Mouse (Mus musculus) erythroid progenitor cell, adult 5-6 weeks (primary cell): ENCODE results near the gene Kat5. TPM values are rescaled to one million over a fixed set of nuclear protein-coding genes. Genes with fewer than 3 reads are reported as not detected.

Experiments used
- ATAC-seq: replicated peaks from 2 replicates; pipeline ENCODE4 v1.8.0; 2016; ENCODE audit warnings: moderate number of reproducible peaks, mild to moderate bottlenecking, moderate TSS enrichment, inconsistent platforms; ENCODE audit not compliant: poor library complexity, low FRiP score, severe bottlenecking
- total RNA-seq, 2 experiments: library from RNA; stranded (forward) in 1 of 2; stranded (reverse) in 1 of 2; fragments of 150-400 nt in 1 of 2; fragments of 186-747, 209-891 nt in 1 of 2; gene quantifications; 2 replicates each; pipeline versions ENCODE4 v1.2.3 to v1.2.4; 2015 to 2017; ENCODE audit warnings: low replicate concordance in 2 of 2

Gene Kat5
- total RNA-seq, 2 experiments from 2014 or later = 29.1 to 42.8 TPM

DNA sequence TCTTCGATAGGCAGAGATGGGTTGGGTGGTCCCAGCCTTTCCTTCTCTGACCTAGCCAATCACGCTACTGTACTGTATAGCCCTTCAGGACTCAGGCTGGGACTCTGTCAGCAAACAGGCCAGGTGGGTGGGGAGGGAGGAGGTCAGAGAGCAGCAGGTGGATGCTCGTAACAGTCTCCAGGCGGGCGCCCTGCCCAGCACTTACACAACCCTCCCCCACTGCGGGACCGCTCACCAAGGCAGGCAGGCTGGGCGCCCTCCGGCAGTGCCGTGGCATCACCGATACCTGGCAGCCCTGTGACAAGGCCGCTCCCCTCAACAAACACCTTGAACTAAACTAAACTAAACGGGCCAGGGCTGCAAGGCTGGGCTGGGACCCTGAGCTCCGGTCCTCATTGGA lies 55.8 kb downstream of the Kat5 start:
- no peak for ATAC-seq

DNA sequence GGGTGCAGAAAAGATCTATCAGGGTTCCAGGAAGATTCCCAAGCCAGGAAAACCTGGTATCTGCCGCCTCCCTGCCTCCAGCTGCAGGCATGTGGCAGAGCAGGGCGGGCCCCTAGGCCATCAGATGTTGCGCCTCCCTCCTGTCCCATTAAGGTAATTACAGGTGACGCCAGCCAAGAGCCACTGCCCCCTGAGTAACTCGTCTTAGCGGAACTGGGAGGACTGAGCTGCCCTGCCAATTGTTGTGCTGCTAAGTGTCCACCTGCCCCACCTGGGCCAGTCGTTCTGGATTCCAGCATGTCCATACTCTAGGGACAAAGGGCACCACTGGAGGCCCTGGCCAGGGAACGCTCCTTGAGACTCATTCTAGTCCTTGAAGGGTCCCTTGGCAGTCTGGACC lies 56.2 kb downstream of the Kat5 start:
- ATAC-seq = no peak

Other genes starting within 250 kb of the Kat5 start
- 26.0 and 27.0 TPM in 2 replicates for gene Eif1ad, start 243.5 kb downstream of the Kat5 start, total RNA-seq (2015; ENCODE audit: low replicate concordance)
- gene Eif1ad, start 243.5 kb downstream of the Kat5 start, total RNA-seq (2017; ENCODE audit: low replicate concordance) = 33.9 and 45.0 TPM in 2 replicates
- 150 and 163 TPM in 2 replicates for gene Banf1, start 243.1 kb downstream of the Kat5 start, total RNA-seq (2015; ENCODE audit: low replicate concordance)
- gene Banf1, start 243.1 kb downstream of the Kat5 start, total RNA-seq (2017; ENCODE audit: low replicate concordance) = 29.1 and 34.9 TPM in 2 replicates
- gene Sart1, start 221.5 kb downstream of the Kat5 start, total RNA-seq (2015; ENCODE audit: low replicate concordance) = 73.4 and 90.8 TPM in 2 replicates
- gene Sart1, start 221.5 kb downstream of the Kat5 start, total RNA-seq (2017; ENCODE audit: low replicate concordance) = 62.2 and 94.3 TPM in 2 replicates
- gene Tsga10ip, start 207.7 kb downstream of the Kat5 start, total RNA-seq (2015; ENCODE audit: low replicate concordance) = not detected in 2 replicates
- gene Tsga10ip, start 207.7 kb downstream of the Kat5 start, total RNA-seq (2017; ENCODE audit: low replicate concordance) = not detected in 2 replicates
- gene Drap1, start 185.3 kb downstream of the Kat5 start, total RNA-seq (2015; ENCODE audit: low replicate concordance) = 22.3 and 31.0 TPM in 2 replicates
- 8.3 and 25.4 TPM in 2 replicates for gene Drap1, start 185.3 kb downstream of the Kat5 start, total RNA-seq (2017; ENCODE audit: low replicate concordance)
- 11.7 and 16.2 TPM in 2 replicates for gene AI837181, start 185.1 kb downstream of the Kat5 start, total RNA-seq (2015; ENCODE audit: low replicate concordance)
- 1.9 and 13.7 TPM in 2 replicates for gene AI837181, start 185.1 kb downstream of the Kat5 start, total RNA-seq (2017; ENCODE audit: low replicate concordance)
- not detected in 2 replicates for gene Fosl1, start 162.7 kb downstream of the Kat5 start, total RNA-seq (2015; ENCODE audit: low replicate concordance)
- not detected in 2 replicates for gene Fosl1, start 162.7 kb downstream of the Kat5 start, total RNA-seq (2017; ENCODE audit: low replicate concordance)
- gene Ccdc85b, start 152.3 kb downstream of the Kat5 start, total RNA-seq (2015; ENCODE audit: low replicate concordance) = not detected in 2 replicates
- 1.2 TPM in 1 of 2 replicates, not detected in the other for gene Ccdc85b, start 152.3 kb downstream of the Kat5 start, total RNA-seq (2017; ENCODE audit: low replicate concordance)
- gene Fibp, start 149.6 kb downstream of the Kat5 start, total RNA-seq (2015; ENCODE audit: low replicate concordance) = 11.5 and 21.8 TPM in 2 replicates
- 29.0 and 32.5 TPM in 2 replicates for gene Fibp, start 149.6 kb downstream of the Kat5 start, total RNA-seq (2017; ENCODE audit: low replicate concordance)
- gene Ctsw, start 141.7 kb downstream of the Kat5 start, total RNA-seq (2015; ENCODE audit: low replicate concordance) = 6.3 TPM in 1 of 2 replicates, not detected in the other
- not detected in 2 replicates for gene Ctsw, start 141.7 kb downstream of the Kat5 start, total RNA-seq (2017; ENCODE audit: low replicate concordance)
- gene Efemp2, start 136.3 kb downstream of the Kat5 start, total RNA-seq (2015; ENCODE audit: low replicate concordance) = 5.0 TPM in 1 of 2 replicates, not detected in the other
- gene Efemp2, start 136.3 kb downstream of the Kat5 start, total RNA-seq (2017; ENCODE audit: low replicate concordance) = not detected in 2 replicates
- gene Mus81, start 121.8 kb downstream of the Kat5 start, total RNA-seq (2015; ENCODE audit: low replicate concordance) = 2.5 and 59.5 TPM in 2 replicates
- gene Mus81, start 121.8 kb downstream of the Kat5 start, total RNA-seq (2017; ENCODE audit: low replicate concordance) = 6.5 and 11.2 TPM in 2 replicates
- gene Cfl1, start 119.8 kb downstream of the Kat5 start, total RNA-seq (2015; ENCODE audit: low replicate concordance) = 720 and 762 TPM in 2 replicates
- 460 and 469 TPM in 2 replicates for gene Cfl1, start 119.8 kb downstream of the Kat5 start, total RNA-seq (2017; ENCODE audit: low replicate concordance)
- 21.4 and 25.6 TPM in 2 replicates for gene 1700020D05Rik, start 106.5 kb downstream of the Kat5 start, total RNA-seq (2015; ENCODE audit: low replicate concordance)
- gene 1700020D05Rik, start 106.5 kb downstream of the Kat5 start, total RNA-seq (2017; ENCODE audit: low replicate concordance) = 13.8 and 18.7 TPM in 2 replicates
- 35.3 and 43.6 TPM in 2 replicates for gene Snx32, start 99.7 kb downstream of the Kat5 start, total RNA-seq (2015; ENCODE audit: low replicate concordance)
- 42.5 and 42.7 TPM in 2 replicates for gene Snx32, start 99.7 kb downstream of the Kat5 start, total RNA-seq (2017; ENCODE audit: low replicate concordance)
- not detected in 2 replicates for gene Ovol1, start 49.6 kb downstream of the Kat5 start, total RNA-seq (2015; ENCODE audit: low replicate concordance)
- gene Ovol1, start 49.6 kb downstream of the Kat5 start, total RNA-seq (2017; ENCODE audit: low replicate concordance) = not detected in 2 replicates
- 3.8 and 8.3 TPM in 2 replicates for gene Ap5b1, start 42.2 kb downstream of the Kat5 start, total RNA-seq (2015; ENCODE audit: low replicate concordance)
- 6.4 and 11.0 TPM in 2 replicates for gene Ap5b1, start 42.2 kb downstream of the Kat5 start, total RNA-seq (2017; ENCODE audit: low replicate concordance)
- 87.2 and 123 TPM in 2 replicates for gene Rnaseh2c, start 8.4 kb downstream of the Kat5 start, total RNA-seq (2015; ENCODE audit: low replicate concordance)
- 36.2 and 100.0 TPM in 2 replicates for gene Rnaseh2c, start 8.4 kb downstream of the Kat5 start, total RNA-seq (2017; ENCODE audit: low replicate concordance)
- 18.4 and 26.0 TPM in 2 replicates for gene Rela, start 27.2 kb upstream of the Kat5 start, total RNA-seq (2015; ENCODE audit: low replicate concordance)
- gene Rela, start 27.2 kb upstream of the Kat5 start, total RNA-seq (2017; ENCODE audit: low replicate concordance) = 7.2 and 14.8 TPM in 2 replicates
- 97.7 and 126 TPM in 2 replicates for gene Sipa1, start 53.5 kb upstream of the Kat5 start, total RNA-seq (2015; ENCODE audit: low replicate concordance)
- gene Sipa1, start 53.5 kb upstream of the Kat5 start, total RNA-seq (2017; ENCODE audit: low replicate concordance) = 127 and 129 TPM in 2 replicates
- 12.2 and 13.7 TPM in 2 replicates for gene Map3k11, start 78.5 kb upstream of the Kat5 start, total RNA-seq (2015; ENCODE audit: low replicate concordance)
- 9.4 and 14.1 TPM in 2 replicates for gene Map3k11, start 78.5 kb upstream of the Kat5 start, total RNA-seq (2017; ENCODE audit: low replicate concordance)
- gene Pcnx3, start 78.7 kb upstream of the Kat5 start, total RNA-seq (2015; ENCODE audit: low replicate concordance) = 31.4 and 61.3 TPM in 2 replicates
- 44.7 and 54.5 TPM in 2 replicates for gene Pcnx3, start 78.7 kb upstream of the Kat5 start, total RNA-seq (2017; ENCODE audit: low replicate concordance)
- not detected in 2 replicates for gene Kcnk7, start 94.1 kb upstream of the Kat5 start, total RNA-seq (2015; ENCODE audit: low replicate concordance)
- gene Kcnk7, start 94.1 kb upstream of the Kat5 start, total RNA-seq (2017; ENCODE audit: low replicate concordance) = not detected in 2 replicates
- 176 and 250 TPM in 2 replicates for gene Ehbp1l1, start 116.1 kb upstream of the Kat5 start, total RNA-seq (2015; ENCODE audit: low replicate concordance)
- gene Ehbp1l1, start 116.1 kb upstream of the Kat5 start, total RNA-seq (2017; ENCODE audit: low replicate concordance) = 668 and 983 TPM in 2 replicates
- 67.9 and 77.8 TPM in 2 replicates for gene Fam89b, start 119.4 kb upstream of the Kat5 start, total RNA-seq (2015; ENCODE audit: low replicate concordance)
- 18.7 and 41.5 TPM in 2 replicates for gene Fam89b, start 119.4 kb upstream of the Kat5 start, total RNA-seq (2017; ENCODE audit: low replicate concordance)
- gene Ltbp3, start 130.7 kb upstream of the Kat5 start, total RNA-seq (2015; ENCODE audit: low replicate concordance) = 2.5 and 10.1 TPM in 2 replicates
- gene Ltbp3, start 130.7 kb upstream of the Kat5 start, total RNA-seq (2017; ENCODE audit: low replicate concordance) = 1.6 TPM in 1 of 2 replicates, not detected in the other
- 18.4 and 24.1 TPM in 2 replicates for gene Scyl1, start 161.2 kb upstream of the Kat5 start, total RNA-seq (2015; ENCODE audit: low replicate concordance)
- gene Scyl1, start 161.2 kb upstream of the Kat5 start, total RNA-seq (2017; ENCODE audit: low replicate concordance) = 17.2 and 17.3 TPM in 2 replicates